Mouse (Mus musculus) MN1 (cell line): ENCODE data around the gene Myrfl.
A peak's percentile ranks its signal among the peaks of the same experiment; 100 is the strongest.

Source experiments
- DNase-seq: peaks from one replicate; pipeline ENCODE4 v3.0.0-alpha.2; 2016; ENCODE audit warnings: low spot score

Gene Myrfl

GRCm38 (mm10) chr10:116827306-116827705 lies 69.4 kb downstream of the Myrfl start:
- DNase-seq = no peak

- no peak for DNase-seq
Observed at GRCm38 (mm10) chr10:116815311-116816060, 81.2 kb downstream of the Myrfl start.

- no peak for DNase-seq
Observed at GRCm38 (mm10) chr10:116813150-116813549, 83.6 kb downstream of the Myrfl start.

GRCm38 (mm10) chr10:116810738-116811137 lies 86.0 kb downstream of the Myrfl start:
- DNase-seq = no peak

GRCm38 (mm10) chr10:116809383-116809782 lies 87.3 kb downstream of the Myrfl start:
- DNase-seq = no peak

GRCm38 (mm10) chr10:116808556-116809353 lies 88.0 kb downstream of the Myrfl start:
- DNase-seq = no peak

- no peak for DNase-seq
Observed at GRCm38 (mm10) chr10:116802178-116802794, 94.4 kb downstream of the Myrfl start.

- DNase-seq = no peak
Observed at GRCm38 (mm10) chr10:116801281-116801680, 95.4 kb downstream of the Myrfl start.

- DNase-seq = no peak
Observed at GRCm38 (mm10) chr10:116796066-116796465, 100.7 kb downstream of the Myrfl start.

- peak; percentile 44 for DNase-seq
Observed at GRCm38 (mm10) chr10:116789096-116789495, 107.6 kb downstream of the Myrfl start.

- no peak for DNase-seq
Observed at GRCm38 (mm10) chr10:116788431-116788830, 108.3 kb downstream of the Myrfl start.

GRCm38 (mm10) chr10:116784098-116784497 lies 112.6 kb downstream of the Myrfl start:
- no peak for DNase-seq

- no peak for DNase-seq
Observed at GRCm38 (mm10) chr10:116783020-116783419, 113.7 kb downstream of the Myrfl start.

- DNase-seq = no peak
Observed at GRCm38 (mm10) chr10:116777947-116778346, 118.8 kb downstream of the Myrfl start.

GRCm38 (mm10) chr10:116776846-116777245 lies 119.9 kb downstream of the Myrfl start:
- no peak for DNase-seq

- no peak for DNase-seq
Observed at GRCm38 (mm10) chr10:116773846-116774750, 122.6 kb downstream of the Myrfl start.

GRCm38 (mm10) chr10:116771215-116771935 lies 125.3 kb downstream of the Myrfl start:
- DNase-seq = peak; percentile 66

- peak; percentile 75 for DNase-seq
Observed at GRCm38 (mm10) chr10:116768642-116769041, 128.1 kb downstream of the Myrfl start.

GRCm38 (mm10) chr10:116766525-116766924 lies 130.2 kb downstream of the Myrfl start:
- no peak for DNase-seq

GRCm38 (mm10) chr10:116761476-116762068 lies 135.1 kb downstream of the Myrfl start:
- peak; percentile 36 for DNase-seq

- no peak for DNase-seq
Observed at GRCm38 (mm10) chr10:116760561-116760960, 136.2 kb downstream of the Myrfl start.
